Mouse (Mus musculus) limb, embryonic 15.5 days (tissue): ENCODE measurements around the gene Col9a2. TPM values are rescaled to one million over a fixed set of nuclear protein-coding genes. Genes with fewer than 3 reads are reported as not detected.

Experiments used
- ATAC-seq: fragments of 200-750 bp; cut with Nextera tagmentation; 2 replicates; pipeline ENCODE4 v1.8.0; 2017; ENCODE audit warnings: low read depth, moderate TSS enrichment; ENCODE audit not compliant: insufficient number of reproducible peaks, low FRiP score, low TSS enrichment
- H3K27ac ChIP-seq: fragments of 300-500 bp; sonication (generic); 2 replicates; pipeline ENCODE4 v1.5.1; 2015; ENCODE audit warnings: moderate library complexity, mild to moderate bottlenecking, inconsistent platforms
- H3K27me3 ChIP-seq: fragments of 300-500 bp; sonication (generic); 2 replicates; pipeline ENCODE4 v1.6.1; 2015; ENCODE audit warnings: inconsistent platforms
- H3K36me3 ChIP-seq: fragments of 300-500 bp; sonication (generic); 2 replicates; pipeline ENCODE4 v1.6.1; 2015; ENCODE audit warnings: inconsistent platforms
- H3K4me1 ChIP-seq: fragments of 300-500 bp; sonication (generic); 2 replicates; pipeline ENCODE4 v1.6.1; 2015; ENCODE audit warnings: inconsistent platforms
- H3K4me2 ChIP-seq: fragments of 300-500 bp; sonication (generic); 2 replicates; pipeline ENCODE4 v1.6.1; 2015; ENCODE audit warnings: mild to moderate bottlenecking, inconsistent platforms
- H3K4me3 ChIP-seq: fragments of 300-500 bp; sonication (generic); 2 replicates; pipeline ENCODE4 v1.5.1; 2015; ENCODE audit warnings: mild to moderate bottlenecking, inconsistent platforms
- H3K9ac ChIP-seq: fragments of 300-500 bp; sonication (generic); 2 replicates; pipeline ENCODE4 v1.6.1; 2015; ENCODE audit warnings: inconsistent platforms
- H3K9me3 ChIP-seq: fragments of 300-500 bp; sonication (generic); 2 replicates; pipeline ENCODE4 v1.6.1; 2016; ENCODE audit warnings: inconsistent platforms
- WGBS: fragments of 180-500 bp; shearing (Covaris S2); methylation state at CpG from one replicate; pipeline ENCODE4 v1.1.7; 2015; 5-methylcytosine and 5-hydroxymethylcytosine counted together
- polyA plus RNA-seq: library from polyadenylated mRNA; unstranded; fragments of >200 nt; fragmentation: Nextera tagmentation; extraction: Ambion mirVana; gene quantifications from 2 replicates; pipeline ENCODE4 v1.2.1, GENCODE M21; 2015

The Col9a2 gene
- polyA plus RNA-seq, 1 experiment from 2014 or later: 122 TPM

- no peaks in the 10 kb centered on the region for H3K9me3 ChIP-seq
- no peaks in the 10 kb centered on the region for H3K36me3 ChIP-seq
- no peak overlapping the region for H3K4me2 ChIP-seq
- H3K4me1 ChIP-seq: peaks cover 11% of the 10 kb centered on the region
- no peak overlapping the region for H3K9ac ChIP-seq
- no peak overlapping the region for H3K27ac ChIP-seq
- ATAC-seq: no peak
- no peaks in the 10 kb centered on the region for H3K27me3 ChIP-seq
- H3K4me3 ChIP-seq: no peak overlapping the region
- 76% methylated on average over 11 of the region's 11 CpGs for WGBS
Observed at GRCm38 (mm10) chr4:121010770-121011549, 28.2 kb upstream of the Col9a2 start.

- H3K27me3 ChIP-seq: no peaks in the 10 kb centered on the region
- H3K4me2 ChIP-seq: no peak overlapping the region
- H3K36me3 ChIP-seq: no peaks in the 10 kb centered on the region
- peaks cover 15% of the 10 kb centered on the region for H3K4me1 ChIP-seq
- no peak for ATAC-seq
- H3K9ac ChIP-seq: no peak overlapping the region
- H3K9me3 ChIP-seq: no peaks in the 10 kb centered on the region
- 82% methylated on average over 10 of the region's 10 CpGs for WGBS
- no peak overlapping the region for H3K4me3 ChIP-seq
- no peak overlapping the region for H3K27ac ChIP-seq
Observed at GRCm38 (mm10) chr4:121014594-121015267, 24.5 kb upstream of the Col9a2 start.

GRCm38 (mm10) chr4:121015268-121015659, 23.9 kb upstream of the Col9a2 start:
- 79% methylated on average over 7 of the region's 7 CpGs for WGBS
- peaks cover 15% of the 10 kb centered on the region for H3K4me1 ChIP-seq
- no peak overlapping the region for H3K27ac ChIP-seq
- ATAC-seq: no peak
- H3K9ac ChIP-seq: no peak overlapping the region
- no peaks in the 10 kb centered on the region for H3K27me3 ChIP-seq
- no peaks in the 10 kb centered on the region for H3K36me3 ChIP-seq
- H3K4me2 ChIP-seq: no peak overlapping the region
- no peaks in the 10 kb centered on the region for H3K9me3 ChIP-seq
- no peak overlapping the region for H3K4me3 ChIP-seq

- peak; percentile 32; the same call in 1 of the 2 replicates for ATAC-seq
- Histone ChIP-seq H3K27me3 (no peaks in the 10 kb centered on the region), H3K9ac (peak overlapping the region; percentile 90), H3K36me3 (no peaks in the 10 kb centered on the region), H3K9me3 (no peaks in the 10 kb centered on the region), H3K27ac (peak overlapping the region; percentile 77), H3K4me1 (peaks cover 11% of the 10 kb centered on the region), H3K4me2 (peak overlapping the region; percentile 90), H3K4me3 (peak overlapping the region; percentile 96)
- 5% methylated on average over 40 of the region's 40 CpGs for WGBS
Observed at GRCm38 (mm10) chr4:121016021-121016898, 22.9 kb upstream of the Col9a2 start.

- H3K4me3 ChIP-seq: peak within 1 kb of the TSS; percentile 96
- H3K27ac ChIP-seq: peak within 1 kb of the TSS; percentile 77
- no peaks in the 10 kb centered on the region for H3K9me3 ChIP-seq
- H3K27me3 ChIP-seq: no peaks in the 10 kb centered on the region
- H3K4me1 ChIP-seq: peaks cover 7% of the 10 kb centered on the region
- peak; percentile 95 for ATAC-seq
- H3K9ac ChIP-seq: peak within 1 kb of the TSS; percentile 90
- H3K4me2 ChIP-seq: peak within 1 kb of the TSS; percentile 90
- WGBS: 0% methylated on average over 47 of the region's 48 CpGs
- no peaks in the 10 kb centered on the region for H3K36me3 ChIP-seq
Observed at GRCm38 (mm10) chr4:121016928-121017657, 22.1 kb upstream of the Col9a2 start, which contains the start of gene Smap2. Smap2 (minus strand) TSS chr4:121017247.

- WGBS: 83% methylated on average over 3 of the region's 3 CpGs
- Histone ChIP-seq H3K9me3 (no peaks in the 10 kb centered on the region), H3K36me3 (no peaks in the 10 kb centered on the region), H3K9ac (no peak overlapping the region), H3K4me1 (peaks cover 7% of the 10 kb centered on the region), H3K27me3 (no peaks in the 10 kb centered on the region), H3K27ac (no peak overlapping the region), H3K4me3 (no peak overlapping the region), H3K4me2 (no peak overlapping the region)
- no peak for ATAC-seq
Observed at GRCm38 (mm10) chr4:121018250-121018649, 20.9 kb upstream of the Col9a2 start.

- no peaks in the 10 kb centered on the region for H3K9me3 ChIP-seq
- H3K27ac ChIP-seq: no peak overlapping the region
- H3K4me2 ChIP-seq: no peak overlapping the region
- no peak overlapping the region for H3K4me3 ChIP-seq
- WGBS: 71% methylated on average over 10 of the region's 10 CpGs
- H3K27me3 ChIP-seq: no peaks in the 10 kb centered on the region
- no peak overlapping the region for H3K9ac ChIP-seq
- no peaks in the 10 kb centered on the region for H3K36me3 ChIP-seq
- peaks cover 7% of the 10 kb centered on the region for H3K4me1 ChIP-seq
- no peak for ATAC-seq
Observed at GRCm38 (mm10) chr4:121020040-121020790, 19.0 kb upstream of the Col9a2 start.

- Histone ChIP-seq H3K36me3 (no peaks in the 10 kb centered on the region), H3K9ac (no peak overlapping the region), H3K27me3 (no peaks in the 10 kb centered on the region), H3K4me1 (no peaks in the 10 kb centered on the region), H3K4me3 (no peak overlapping the region), H3K9me3 (no peaks in the 10 kb centered on the region), H3K27ac (no peak overlapping the region), H3K4me2 (no peak overlapping the region)
- no peak for ATAC-seq
Observed at GRCm38 (mm10) chr4:121021911-121022310, 17.3 kb upstream of the Col9a2 start.

GRCm38 (mm10) chr4:121023464-121023863, 15.7 kb upstream of the Col9a2 start:
- H3K36me3 ChIP-seq: no peaks in the 10 kb centered on the region
- 77% methylated on average over 7 of the region's 7 CpGs for WGBS
- ATAC-seq: no peak
- H3K4me2 ChIP-seq: no peak overlapping the region
- no peaks in the 10 kb centered on the region for H3K4me1 ChIP-seq
- H3K9ac ChIP-seq: no peak overlapping the region
- H3K9me3 ChIP-seq: no peaks in the 10 kb centered on the region
- no peak overlapping the region for H3K4me3 ChIP-seq
- H3K27ac ChIP-seq: no peak overlapping the region
- H3K27me3 ChIP-seq: no peaks in the 10 kb centered on the region

GRCm38 (mm10) chr4:121023941-121024340, 15.2 kb upstream of the Col9a2 start:
- WGBS: 90% methylated on average over 2 of the region's 2 CpGs
- no peak overlapping the region for H3K4me3 ChIP-seq
- no peak overlapping the region for H3K27ac ChIP-seq
- H3K9ac ChIP-seq: no peak overlapping the region
- H3K4me2 ChIP-seq: no peak overlapping the region
- H3K9me3 ChIP-seq: no peaks in the 10 kb centered on the region
- ATAC-seq: no peak
- no peaks in the 10 kb centered on the region for H3K4me1 ChIP-seq
- H3K36me3 ChIP-seq: no peaks in the 10 kb centered on the region
- H3K27me3 ChIP-seq: no peaks in the 10 kb centered on the region

- H3K27me3 ChIP-seq: no peaks in the 10 kb centered on the region
Observed at GRCm38 (mm10) chr4:121025681-121026080, 13.5 kb upstream of the Col9a2 start.

More at GRCm38 (mm10) chr4:121025681-121026080, 13.5 kb upstream of the Col9a2 start:
- Histone ChIP-seq H3K27ac (no peak overlapping the region), H3K36me3 (no peaks in the 10 kb centered on the region), H3K4me3 (no peak overlapping the region), H3K4me2 (no peak overlapping the region), H3K4me1 (no peaks in the 10 kb centered on the region), H3K9ac (no peak overlapping the region), H3K9me3 (no peaks in the 10 kb centered on the region)
- ATAC-seq: no peak
- WGBS: 62% methylated on average over 2 of the region's 2 CpGs
